Mouse (Mus musculus): ENCODE results near the gene Olig1. TPM values are rescaled to one million over a fixed set of nuclear protein-coding genes. Genes with fewer than 3 reads are reported as not detected.

Gene Olig1
- total RNA-seq (2015) = not detected in 2 replicates
- total RNA-seq (2017) = not detected in 2 replicates

- ATAC-seq (ENCODE audit: poor library complexity, severe bottlenecking) = no peak
Measured at GRCm38 (mm10) chr16:91269468-91270211, at the start of gene Olig1. Olig1 (plus strand) TSS chr16:91269772.

- ATAC-seq (ENCODE audit: poor library complexity, severe bottlenecking) = no peak
Measured at GRCm38 (mm10) chr16:91222171-91222642, 47.4 kb upstream of the Olig1 start.

GRCm38 (mm10) chr16:91222643-91223271 lies 46.8 kb upstream of the Olig1 start:
- ATAC-seq (ENCODE audit: poor library complexity, severe bottlenecking) = no peak

- no peak for ATAC-seq (ENCODE audit: poor library complexity, severe bottlenecking)
Measured at GRCm38 (mm10) chr16:91223327-91224067, 46.1 kb upstream of the Olig1 start.

GRCm38 (mm10) chr16:91224068-91224402 lies 45.5 kb upstream of the Olig1 start:
- ATAC-seq (ENCODE audit: poor library complexity, severe bottlenecking) = no peak

- no peak for ATAC-seq (ENCODE audit: poor library complexity, severe bottlenecking)
Measured at GRCm38 (mm10) chr16:91224481-91225232, 44.9 kb upstream of the Olig1 start.

- no peak for ATAC-seq (ENCODE audit: poor library complexity, severe bottlenecking)
Measured at GRCm38 (mm10) chr16:91225233-91226037, 44.1 kb upstream of the Olig1 start, which contains the start of gene Olig2. Olig2 (plus strand) TSS chr16:91225457.

GRCm38 (mm10) chr16:91226038-91226882 lies 43.3 kb upstream of the Olig1 start:
- no peak for ATAC-seq (ENCODE audit: poor library complexity, severe bottlenecking)

GRCm38 (mm10) chr16:91226883-91227759 lies 42.5 kb upstream of the Olig1 start:
- ATAC-seq (ENCODE audit: poor library complexity, severe bottlenecking) = no peak

GRCm38 (mm10) chr16:91227760-91228043 lies 41.9 kb upstream of the Olig1 start:
- no peak for ATAC-seq (ENCODE audit: poor library complexity, severe bottlenecking)

- ATAC-seq (ENCODE audit: poor library complexity, severe bottlenecking) = no peak
Measured at GRCm38 (mm10) chr16:91228238-91229071, 41.1 kb upstream of the Olig1 start.

GRCm38 (mm10) chr16:91229072-91229348 lies 40.6 kb upstream of the Olig1 start:
- ATAC-seq (ENCODE audit: poor library complexity, severe bottlenecking) = no peak

GRCm38 (mm10) chr16:91229643-91230042 lies 39.9 kb upstream of the Olig1 start:
- no peak for ATAC-seq (ENCODE audit: poor library complexity, severe bottlenecking)

- no peak for ATAC-seq (ENCODE audit: poor library complexity, severe bottlenecking)
Measured at GRCm38 (mm10) chr16:91231781-91232469, 37.6 kb upstream of the Olig1 start.

- peak; percentile 71 for ATAC-seq (ENCODE audit: poor library complexity, severe bottlenecking)
Measured at GRCm38 (mm10) chr16:91232470-91233240, 36.9 kb upstream of the Olig1 start.

- no peak for ATAC-seq (ENCODE audit: poor library complexity, severe bottlenecking)
Measured at GRCm38 (mm10) chr16:91233241-91233944, 36.2 kb upstream of the Olig1 start.

Data from megakaryocyte, adult 5-6 weeks (primary cell).